Mouse (Mus musculus) liver, adult 2 months (tissue): ENCODE results near the gene Sox5. TPM values are rescaled to one million over a fixed set of nuclear protein-coding genes. Genes with fewer than 3 reads are reported as not detected.
A peak's percentile ranks its signal among the peaks of the same experiment; 100 is the strongest.

Experiments used
- DNase-seq: peaks from one replicate; pipeline ENCODE4 v3.0.0-alpha.2; 2011; ENCODE audit warnings: low read depth, low spot score; ENCODE audit errors: extremely low read depth
- H3K27ac ChIP-seq: fragments of 200-500 bp; replicated peaks from 2 replicates; pipeline ENCODE4 v1.5.1; 2012; ENCODE audit warnings: low read depth, mild to moderate bottlenecking, control low read depth, inconsistent platforms, low read length; ENCODE audit not compliant: insufficient read depth
- H3K27me3 ChIP-seq: fragments of 200-500 bp; 2 replicates; pipeline ENCODE4 v1.6.1; 2012; ENCODE audit warnings: mild to moderate bottlenecking, moderate library complexity, low read length, inconsistent platforms; ENCODE audit not compliant: control insufficient read depth, insufficient read depth
- H3K36me3 ChIP-seq: fragments of 200-500 bp; 2 replicates; pipeline ENCODE4 v1.6.1; 2012; ENCODE audit warnings: low read length, inconsistent platforms; ENCODE audit not compliant: control insufficient read depth, insufficient read depth
- H3K4me1 ChIP-seq: fragments of 200-500 bp; 2 replicates; pipeline ENCODE4 v1.6.1; 2011; ENCODE audit warnings: low read length; ENCODE audit not compliant: control insufficient read depth, insufficient read depth
- H3K4me3 ChIP-seq: fragments of 200-500 bp; 2 replicates; pipeline ENCODE4 v1.5.1; 2011; ENCODE audit warnings: low read depth, mild to moderate bottlenecking, control low read depth, low read length, moderate library complexity; ENCODE audit not compliant: insufficient read depth
- H3K79me2 ChIP-seq: fragments of 200-500 bp; 2 replicates; pipeline ENCODE4 v1.6.1; 2012; ENCODE audit warnings: inconsistent platforms, mild to moderate bottlenecking, low read length, moderate library complexity; ENCODE audit not compliant: control insufficient read depth, insufficient read depth
- H3K9ac ChIP-seq: fragments of 200-500 bp; 2 replicates; pipeline ENCODE4 v1.6.1; 2012; ENCODE audit warnings: low read depth, mild to moderate bottlenecking, control low read depth, inconsistent platforms, low read length
- CTCF ChIP-seq: fragments of 200-500 bp; IDR thresholded peaks from 2 replicates; pipeline ENCODE4 v1.5.1; 2011; ENCODE audit warnings: low read depth, low read length, control low read depth
- POLR2A ChIP-seq: fragments of 200-500 bp; IDR thresholded peaks from 2 replicates; pipeline ENCODE4 v1.6.1; 2011; ENCODE audit warnings: low read length, control low read depth; ENCODE audit not compliant: insufficient read depth; ENCODE audit errors: extremely low read depth
- WGBS: fragments of 180-500 bp; shearing (Covaris S2); methylation state at CpG from one replicate; pipeline ENCODE4 v1.1.7; 2018; 5-methylcytosine and 5-hydroxymethylcytosine counted together
- polyA plus RNA-seq: library from polyadenylated mRNA; depleted of rRNA; stranded (reverse); fragments of >200 nt; gene quantifications from 2 replicates; pipeline ENCODE4 v1.2.3, GENCODE M21; 2012
- total RNA-seq: library from RNA; depleted of rRNA; stranded (reverse); fragments of >200 nt; gene quantifications from 2 replicates; pipeline ENCODE4 v1.2.3, GENCODE M21; 2014

Sox5 gene
- total and polyA plus RNA-seq, 2 experiments = 7.5 to 31.6 TPM

GRCm38 (mm10) chr6:144817329-144817932 is 35.7 kb upstream of the Sox5 start:
- WGBS = 57% methylated on average over 5 of the region's 5 CpGs
- Histone ChIP-seq H3K4me3 (no peak overlapping the region), H3K36me3 (no peaks in the 10 kb centered on the region), H3K4me1 (peaks cover 2% of the 10 kb centered on the region; the same call in 1 of the 2 replicates), H3K27ac (no peak overlapping the region), H3K27me3 (no peaks in the 10 kb centered on the region), H3K9ac (no peak overlapping the region), H3K79me2 (no peaks in the 10 kb centered on the region)
- no peak for TF ChIP-seq POLR2A
- TF ChIP-seq CTCF = no peak
- DNase-seq = no peak

DNA sequence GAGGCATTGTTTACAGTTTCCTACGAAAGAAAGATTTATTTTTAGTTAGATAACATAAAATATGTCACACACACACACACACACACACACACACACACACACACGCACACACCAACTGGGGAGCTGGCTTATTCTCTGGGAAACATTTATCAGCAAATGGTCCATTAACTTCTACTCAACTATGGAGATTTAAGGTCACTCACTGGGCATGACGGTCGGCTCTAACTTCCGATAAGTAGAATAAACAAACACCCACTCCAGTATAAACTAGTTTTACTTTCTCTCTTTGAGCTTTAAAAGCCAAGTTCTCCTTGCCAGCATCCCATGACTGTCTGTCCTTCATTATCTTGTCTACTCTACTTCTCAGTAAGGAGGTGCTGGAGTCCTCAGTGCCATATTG is 33.8 kb upstream of the Sox5 start:
- Histone ChIP-seq H3K27ac (no peak overlapping the region), H3K79me2 (no peaks in the 10 kb centered on the region), H3K4me1 (peaks cover 2% of the 10 kb centered on the region; the same call in 1 of the 2 replicates), H3K36me3 (no peaks in the 10 kb centered on the region), H3K27me3 (no peaks in the 10 kb centered on the region), H3K4me3 (no peak overlapping the region), H3K9ac (no peak overlapping the region)
- no peak for TF ChIP-seq CTCF
- no peak for TF ChIP-seq POLR2A
- peak; percentile 35 for DNase-seq
- WGBS = 14% methylated on average over 5 of the region's 5 CpGs

DNA sequence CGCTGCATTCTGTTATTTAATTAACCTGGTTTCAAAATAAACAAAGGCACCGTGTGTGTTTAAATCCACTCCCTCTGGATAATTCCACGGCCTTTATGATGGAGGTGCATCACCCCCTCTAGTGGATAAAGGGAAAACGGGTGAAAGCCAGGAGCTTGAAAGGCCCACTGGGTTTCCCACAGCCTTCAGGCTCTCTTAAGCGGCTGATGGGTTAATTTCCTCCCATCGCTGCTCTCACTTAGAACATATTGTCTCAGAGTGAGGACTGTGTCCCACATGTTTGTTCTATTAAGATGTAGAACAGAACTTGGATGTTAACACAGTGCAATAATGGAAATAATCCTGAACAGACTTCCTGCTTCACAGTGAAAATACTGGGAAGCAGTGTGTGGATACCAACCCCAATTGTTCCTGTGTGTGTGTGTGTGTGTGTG is 33.2 kb upstream of the Sox5 start:
- no peaks in the 10 kb centered on the region for H3K36me3 ChIP-seq
- TF ChIP-seq CTCF (peak; percentile 34; the same call in 1 of the 2 replicates), POLR2A (no peak)
- 9% methylated on average over 6 of the region's 6 CpGs for WGBS
- no peaks in the 10 kb centered on the region for H3K79me2 ChIP-seq
- no peaks in the 10 kb centered on the region for H3K27me3 ChIP-seq
- H3K27ac ChIP-seq = no peak overlapping the region
- H3K9ac ChIP-seq = no peak overlapping the region
- H3K4me3 ChIP-seq = no peak overlapping the region
- peak; percentile 74 for DNase-seq
- H3K4me1 ChIP-seq = peaks cover 2% of the 10 kb centered on the region; the same call in 1 of the 2 replicates

- no peak for TF ChIP-seq CTCF
- no peak for TF ChIP-seq POLR2A
- DNase-seq = peak; percentile 64
- no peak overlapping the region for H3K27ac ChIP-seq
- H3K9ac ChIP-seq = no peak overlapping the region
- H3K79me2 ChIP-seq = no peaks in the 10 kb centered on the region
- H3K4me3 ChIP-seq = no peak overlapping the region
- WGBS = 50% methylated on average over 5 of the region's 5 CpGs
- H3K4me1 ChIP-seq = peaks cover under 1% of the 10 kb centered on the region
- no peaks in the 10 kb centered on the region for H3K36me3 ChIP-seq
- H3K27me3 ChIP-seq = no peaks in the 10 kb centered on the region
These were observed 22.5 kb upstream of the Sox5 start for GRCm38 (mm10) chr6:144804321-144804720.

- WGBS = 93% methylated on average over 1 of the region's 1 CpGs
These were observed 21.3 kb upstream of the Sox5 start for GRCm38 (mm10) chr6:144803063-144803462.

DNA sequence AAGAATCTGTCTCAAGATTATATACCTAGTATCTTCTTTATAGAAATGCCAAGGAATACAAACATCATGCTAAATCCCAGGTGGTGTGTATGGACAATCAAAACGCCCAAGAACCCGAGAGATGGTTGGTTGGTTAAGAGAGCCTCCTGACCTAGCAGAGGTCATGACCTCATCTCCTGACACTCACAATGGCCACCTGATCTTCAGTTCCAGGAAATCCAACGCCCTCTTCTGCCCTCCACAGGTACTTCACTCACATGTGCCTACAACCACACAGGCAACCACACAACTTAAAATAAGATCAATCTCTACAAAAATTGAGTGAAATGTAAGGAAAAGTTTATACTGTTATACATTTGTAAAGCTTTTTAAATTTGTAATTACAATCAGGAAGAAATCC is 12.6 kb upstream of the Sox5 start:
- no peak for DNase-seq
- Histone ChIP-seq H3K4me1 (peaks cover 3% of the 10 kb centered on the region), H3K9ac (no peak overlapping the region), H3K27ac (no peak overlapping the region), H3K79me2 (no peaks in the 10 kb centered on the region), H3K27me3 (no peaks in the 10 kb centered on the region), H3K36me3 (no peaks in the 10 kb centered on the region), H3K4me3 (no peak overlapping the region)
- WGBS = 89% methylated on average over 3 of the region's 3 CpGs
- TF ChIP-seq CTCF (no peak), POLR2A (no peak)

More at GRCm38 (mm10) chr6:144803063-144803462, 21.3 kb upstream of the Sox5 start:
- Histone ChIP-seq H3K36me3 (no peaks in the 10 kb centered on the region), H3K79me2 (no peaks in the 10 kb centered on the region), H3K9ac (no peak overlapping the region), H3K27ac (no peak overlapping the region), H3K4me1 (peaks cover 2% of the 10 kb centered on the region), H3K4me3 (no peak overlapping the region), H3K27me3 (no peaks in the 10 kb centered on the region)
- TF ChIP-seq POLR2A = no peak
- no peak for TF ChIP-seq CTCF
- DNase-seq = no peak
